Mouse (Mus musculus) G1E (cell line): ENCODE data around the gene Shld2.

ENCODE experiments used
- CTCF ChIP-seq: IDR thresholded peaks from 2 replicates; pipeline ENCODE4 v1.5.1; 2012; ENCODE audit warnings: low read depth, low read length, inconsistent platforms, mixed read lengths
- GATA1 ChIP-seq: IDR thresholded peaks from 2 replicates; pipeline ENCODE4 v1.6.1; 2012; ENCODE audit warnings: borderline replicate concordance, low read length, inconsistent platforms, mixed read lengths
- TAL1 ChIP-seq: conservative IDR thresholded peaks from 2 replicates; pipeline ENCODE4 v1.6.1; 2012; ENCODE audit warnings: low read depth, low read length, inconsistent platforms, mixed read lengths

- TF ChIP-seq GATA1, result no peak
- TF ChIP-seq CTCF, result no peak
- TF ChIP-seq TAL1, result no peak
Measured at GRCm38 (mm10) chr14:34215451-34216127, 94.7 kb downstream of the Shld2 start.
